Mouse (Mus musculus) heart, postnatal 36 days (tissue): ENCODE measurements around the gene Usp32. TPM values are rescaled to one million over a fixed set of nuclear protein-coding genes. Genes with fewer than 3 reads are reported as not detected.

ENCODE experiments used
- DNase-seq, 2 experiments: peaks; one replicate each; pipeline ENCODE4 v3.0.0; 2021 to 2022
- intact Hi-C: fragments of 180-260 bp; cut with DNase I; formaldehyde crosslinking; loops from one replicate; pipeline ENCODE4 v1.15.1; 2025
- total RNA-seq, 2 experiments: library from RNA; stranded (reverse); gene quantifications; 2 replicates each; pipeline ENCODE4 v1.2.3; 2021

Usp32 gene
- total RNA-seq, 2 experiments from 2014 or later: 20.2 to 22.6 TPM

- intact Hi-C loops: no loop called here
- no peak for DNase-seq
These were observed 151.5 kb downstream of the Usp32 start for GRCm38 (mm10) chr11:84988341-84988919.

GRCm38 (mm10) chr11:84985421-84985820, 154.5 kb downstream of the Usp32 start:
- DNase-seq: no peak
- intact Hi-C loops: no loop called here

GRCm38 (mm10) chr11:84980697-84981096, 159.3 kb downstream of the Usp32 start:
- no peak for DNase-seq
- intact Hi-C loops: no loop called here

GRCm38 (mm10) chr11:84979351-84979750, 160.6 kb downstream of the Usp32 start:
- intact Hi-C loops: no loop called here
- DNase-seq: no peak

- DNase-seq: peak in 1 of 2 experiments; percentile 69
- intact Hi-C loops: loop anchor here (1.0 kb wide), 1 partner anchor 60 kb away; no protein-coding TSS in a partner anchor
These were observed 161.8 kb downstream of the Usp32 start for GRCm38 (mm10) chr11:84978113-84978512.

GRCm38 (mm10) chr11:84977385-84977952, 162.5 kb downstream of the Usp32 start:
- intact Hi-C loops: no loop called here
- DNase-seq: peak; percentile 46 to 66

- DNase-seq: no peak
- intact Hi-C loops: no loop called here
These were observed 163.3 kb downstream of the Usp32 start for GRCm38 (mm10) chr11:84976706-84977105.

GRCm38 (mm10) chr11:84974582-84974981, 165.4 kb downstream of the Usp32 start:
- DNase-seq: no peak
- intact Hi-C loops: no loop called here

- intact Hi-C loops: no loop called here
- DNase-seq: no peak
These were observed 166.3 kb downstream of the Usp32 start for GRCm38 (mm10) chr11:84973661-84974060.

- peak; percentile 33 to 43 for DNase-seq
- intact Hi-C loops: no loop called here
These were observed 167.9 kb downstream of the Usp32 start for GRCm38 (mm10) chr11:84972067-84972466.

- intact Hi-C loops: no loop called here
- DNase-seq: peak; percentile 54 to 56
These were observed 171.2 kb downstream of the Usp32 start for GRCm38 (mm10) chr11:84968775-84969174.

GRCm38 (mm10) chr11:84968309-84968708, 171.7 kb downstream of the Usp32 start:
- intact Hi-C loops: no loop called here
- no peak for DNase-seq

- no peak for DNase-seq
- intact Hi-C loops: no loop called here
These were observed 172.8 kb downstream of the Usp32 start for GRCm38 (mm10) chr11:84967113-84967512.

- intact Hi-C loops: no loop called here
- no peak for DNase-seq
These were observed 173.3 kb downstream of the Usp32 start for GRCm38 (mm10) chr11:84966696-84967095.

- intact Hi-C loops: no loop called here
These were observed 176.4 kb downstream of the Usp32 start for GRCm38 (mm10) chr11:84963556-84963955.

GRCm38 (mm10) chr11:84962536-84962935, 177.4 kb downstream of the Usp32 start:
- DNase-seq: no peak
- intact Hi-C loops: no loop called here

More at GRCm38 (mm10) chr11:84963556-84963955, 176.4 kb downstream of the Usp32 start:
- no peak for DNase-seq

- intact Hi-C loops: no loop called here
These were observed 178.4 kb downstream of the Usp32 start for GRCm38 (mm10) chr11:84961571-84961970.

GRCm38 (mm10) chr11:84960780-84961179, 179.2 kb downstream of the Usp32 start:
- DNase-seq: no peak
- intact Hi-C loops: no loop called here

More at GRCm38 (mm10) chr11:84961571-84961970, 178.4 kb downstream of the Usp32 start:
- no peak for DNase-seq

GRCm38 (mm10) chr11:84960291-84960690, 179.7 kb downstream of the Usp32 start:
- intact Hi-C loops: no loop called here
- DNase-seq: no peak

- intact Hi-C loops: no loop called here
- peak; percentile 41 to 56 for DNase-seq
These were observed 180.2 kb downstream of the Usp32 start for GRCm38 (mm10) chr11:84959701-84960181.

GRCm38 (mm10) chr11:84959181-84959580, 180.8 kb downstream of the Usp32 start:
- DNase-seq: no peak
- intact Hi-C loops: no loop called here

- no peak for DNase-seq
These were observed 181.7 kb downstream of the Usp32 start for GRCm38 (mm10) chr11:84958271-84958630.

More at GRCm38 (mm10) chr11:84958271-84958630, 181.7 kb downstream of the Usp32 start:
- intact Hi-C loops: no loop called here
